Mouse (Mus musculus) embryonic fibroblast, embryonic 13.5 days (primary cell): Measurements from ENCODE around the gene Soat1.

ENCODE experiments used
- CTCF ChIP-seq: IDR thresholded peaks from 2 replicates; pipeline ENCODE4 v1.5.1; 2011; ENCODE audit warnings: mild to moderate bottlenecking, control low read depth, low read length, moderate library complexity, borderline replicate concordance; ENCODE audit not compliant: insufficient read depth
- POLR2A ChIP-seq: IDR thresholded peaks from 2 replicates; pipeline ENCODE4 v1.6.1; 2011; ENCODE audit warnings: low read depth, mild to moderate bottlenecking, control low read depth, low read length, moderate library complexity

DNA sequence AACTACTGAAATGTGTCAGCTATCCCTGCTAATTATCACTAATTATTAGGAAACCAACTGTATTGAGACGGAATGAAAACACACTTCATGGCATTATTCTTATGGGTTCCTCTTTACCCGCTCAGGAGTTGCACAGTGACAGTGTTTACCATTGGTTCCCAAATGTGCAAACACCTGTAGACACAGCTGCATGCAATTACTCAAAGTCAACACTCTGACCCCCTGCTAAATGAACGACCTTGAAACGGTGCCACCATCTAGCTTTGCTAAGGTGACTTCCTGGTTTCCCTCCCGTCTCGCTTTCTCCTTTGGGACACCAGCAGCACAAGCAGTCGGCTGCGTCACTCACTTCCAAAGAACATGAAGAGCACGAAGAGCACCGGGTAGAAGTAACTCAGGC, 41.6 kb downstream of the Soat1 start:
- no peak for TF ChIP-seq POLR2A
- TF ChIP-seq CTCF = no peak
